25 mouse cellular contexts compared by ENCODE assay signal in the genomic region with DNA sequence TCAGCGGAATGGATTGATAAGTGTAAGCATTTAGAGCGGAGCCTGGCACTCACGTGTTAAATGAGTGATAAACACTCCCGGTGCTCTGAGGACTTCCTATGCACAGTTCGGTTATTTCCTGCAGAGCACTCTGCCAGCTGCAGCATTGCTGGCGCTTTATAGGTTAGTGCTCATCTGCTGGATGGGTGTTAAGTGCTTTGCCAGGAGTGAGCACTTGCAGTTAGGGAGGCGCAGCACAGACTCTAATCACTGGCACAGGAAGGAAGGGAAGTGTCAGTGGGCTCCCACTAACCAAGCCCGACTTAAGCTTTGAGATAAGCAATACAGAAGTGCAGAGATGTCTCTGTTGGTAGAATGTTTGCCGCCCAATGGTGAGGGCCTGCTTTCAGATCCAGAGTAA. TPM values are rescaled to one million over a fixed set of nuclear protein-coding genes. Genes with fewer than 3 reads are reported as not detected.
DNase-seq lines count a peak whose midpoint lies in the region; ATAC-seq lines count a peak whose summit lies in the region.
"Had no signal": no experiment of that assay in that cellular context is flagged by ENCODE, and none has a peak within 500 bp of the region (broad histone marks: within the 10 kb centered on the region; RNA-seq: fewer than 3 reads in every experiment).

No protein-coding gene starts in this region.

- no peak overlapping the region for H3K27ac ChIP-seq in forebrain, embryonic 14.5 days (ENCODE audit: low read depth, low read length)
- no peak overlapping the region for H3K27ac ChIP-seq in forebrain, embryonic 11.5 days (ENCODE audit: low read depth, low read length)
- H3K27ac ChIP-seq in hindbrain, embryonic 16.5 days (ENCODE audit: low read depth, low read length), result no peak overlapping the region
- no peak overlapping the region for H3K27ac ChIP-seq in hindbrain, embryonic 14.5 days
- H3K27ac ChIP-seq: forebrain, embryonic 12.5 days; midbrain, embryonic 10.5 days; neural tube, embryonic 12.5 days had no signal

- H3K4me3 ChIP-seq in forebrain, embryonic 14.5 days (ENCODE audit: low read depth, low read length), result no peak overlapping the region
- H3K4me3 ChIP-seq in forebrain, embryonic 11.5 days (ENCODE audit: low read depth, low read length), result no peak overlapping the region
- H3K4me3 ChIP-seq in hindbrain, embryonic 16.5 days (ENCODE audit: low read length), result no peak overlapping the region
- H3K4me3 ChIP-seq in hindbrain, embryonic 14.5 days (replicated peaks; ENCODE audit: low read length), result no peak overlapping the region
- H3K4me3 ChIP-seq: forebrain, embryonic 12.5 days; midbrain, embryonic 10.5 days; neural tube, embryonic 12.5 days had no signal

- H3K36me3 ChIP-seq in forebrain, embryonic 14.5 days (ENCODE audit: control insufficient read depth, insufficient read depth, low read length), result no peaks in the 10 kb centered on the region
- no peaks in the 10 kb centered on the region for H3K36me3 ChIP-seq in forebrain, embryonic 11.5 days (ENCODE audit: control insufficient read depth, insufficient read depth, low read length)
- no peaks in the 10 kb centered on the region for H3K36me3 ChIP-seq in hindbrain, embryonic 16.5 days (ENCODE audit: control insufficient read depth, insufficient read depth, low read length)
- H3K36me3 ChIP-seq in hindbrain, embryonic 14.5 days (replicated peaks; ENCODE audit: control insufficient read depth, insufficient read depth), result no peaks in the 10 kb centered on the region
- H3K36me3 ChIP-seq: forebrain, embryonic 12.5 days; midbrain, embryonic 10.5 days; neural tube, embryonic 12.5 days had no signal

- DNase-seq in forebrain, embryonic 14.5 days (ENCODE audit: low spot score), result peak; percentile 24
- no peak for DNase-seq in forebrain, embryonic 11.5 days (ENCODE audit: low spot score)
- no peak for DNase-seq in hindbrain, embryonic 14.5 days (ENCODE audit: low spot score)
- peak; percentile 7 for DNase-seq in thymus, postnatal 0 days (ENCODE audit: low spot score)
- no peak for DNase-seq in thymus, postnatal 10 days (ENCODE audit: low spot score in 2 of 2)
- no peak for DNase-seq in c-Kit-positive CD71-positive TER-119-positive erythroid progenitor cells, embryonic 14.5 days (ENCODE audit: low spot score)
- DNase-seq in right cerebral cortex, postnatal 4 days, result no peak
- DNase-seq: adrenal gland, postnatal 14 days; cerebellum, adult 18-20 months; cerebellum, postnatal 36 days; gastrocnemius, postnatal 36 days; kidney, postnatal 36 days; lung, adult 18-20 months; spleen, adult 18-20 months had no signal

- H3K4me1 ChIP-seq in forebrain, embryonic 14.5 days (ENCODE audit: control insufficient read depth, insufficient read depth, low read length), result no peaks in the 10 kb centered on the region
- no peaks in the 10 kb centered on the region for H3K4me1 ChIP-seq in forebrain, embryonic 11.5 days (replicated peaks; ENCODE audit: control insufficient read depth, insufficient read depth, low read length)
- no peaks in the 10 kb centered on the region for H3K4me1 ChIP-seq in hindbrain, embryonic 16.5 days (ENCODE audit: control insufficient read depth, insufficient read depth, low read depth, low read length)
- no peaks in the 10 kb centered on the region for H3K4me1 ChIP-seq in hindbrain, embryonic 14.5 days (replicated peaks; ENCODE audit: control insufficient read depth, insufficient read depth, low read length)
- H3K4me1 ChIP-seq: forebrain, embryonic 12.5 days; midbrain, embryonic 10.5 days; neural tube, embryonic 12.5 days had no signal

- 0 out of 2 replicates have a peak, but pooled peaks cover 3% of the 10 kb centered on the region for H3K9me3 ChIP-seq in forebrain, embryonic 14.5 days (replicated peaks; ENCODE audit: control insufficient read depth, low read length)
- no peaks in the 10 kb centered on the region; the same call in 1 of the 2 replicates for H3K9me3 ChIP-seq in forebrain, embryonic 11.5 days (ENCODE audit: control insufficient read depth, low read length)
- H3K9me3 ChIP-seq in hindbrain, embryonic 16.5 days (ENCODE audit: control insufficient read depth, low read length), result peaks cover 2% of the 10 kb centered on the region; the same call in 1 of the 2 replicates
- H3K9me3 ChIP-seq in hindbrain, embryonic 14.5 days (ENCODE audit: control insufficient read depth, low read length), result no peaks in the 10 kb centered on the region
- H3K9me3 ChIP-seq: midbrain, embryonic 10.5 days; neural tube, embryonic 12.5 days had no signal

- no peak overlapping the region for H3K4me2 ChIP-seq in forebrain, embryonic 14.5 days (ENCODE audit: low read length)
- no peak overlapping the region for H3K4me2 ChIP-seq in forebrain, embryonic 11.5 days (ENCODE audit: low read depth, low read length, severe bottlenecking)
- H3K4me2 ChIP-seq in hindbrain, embryonic 16.5 days (ENCODE audit: low read length), result no peak overlapping the region
- H3K4me2 ChIP-seq in hindbrain, embryonic 14.5 days (replicated peaks), result no peak overlapping the region
- H3K4me2 ChIP-seq: forebrain, embryonic 12.5 days; liver, embryonic 11.5 days; neural tube, embryonic 12.5 days had no signal

- ATAC-seq in forebrain, embryonic 14.5 days, result no peak
- no peak for ATAC-seq in forebrain, embryonic 11.5 days (replicated peaks; ENCODE audit: low FRiP score)
- peak; percentile 30; the same call in 1 of the 2 replicates for ATAC-seq in hindbrain, embryonic 16.5 days
- no peak for ATAC-seq in hindbrain, embryonic 14.5 days (ENCODE audit: low FRiP score)
- ATAC-seq: CD4-positive, CD25-positive, alpha-beta regulatory T cell, adult 4 months had no signal

- no peaks in the 10 kb centered on the region for H3K27me3 ChIP-seq in forebrain, embryonic 14.5 days (replicated peaks; ENCODE audit: control insufficient read depth, insufficient read depth, low read length)
- H3K27me3 ChIP-seq in forebrain, embryonic 11.5 days (ENCODE audit: control insufficient read depth, insufficient read depth, low read length), result no peaks in the 10 kb centered on the region
- no peaks in the 10 kb centered on the region for H3K27me3 ChIP-seq in hindbrain, embryonic 16.5 days (replicated peaks; ENCODE audit: control insufficient read depth, insufficient read depth, low read length)
- no peaks in the 10 kb centered on the region for H3K27me3 ChIP-seq in hindbrain, embryonic 14.5 days (ENCODE audit: control insufficient read depth, insufficient read depth, low read length)
- H3K27me3 ChIP-seq: forebrain, embryonic 12.5 days; neural tube, embryonic 12.5 days had no signal

- no peak overlapping the region for H3K9ac ChIP-seq in forebrain, embryonic 14.5 days (ENCODE audit: low read length)
- H3K9ac ChIP-seq in forebrain, embryonic 11.5 days (ENCODE audit: low read length), result no peak overlapping the region
- H3K9ac ChIP-seq in hindbrain, embryonic 16.5 days (ENCODE audit: low read depth, low read length), result no peak overlapping the region
- no peak overlapping the region for H3K9ac ChIP-seq in hindbrain, embryonic 14.5 days
- H3K9ac ChIP-seq: forebrain, embryonic 12.5 days; neural tube, embryonic 12.5 days had no signal

- 79% methylated on average over 9 of the region's 9 CpGs for WGBS in forebrain, embryonic 14.5 days
- WGBS in forebrain, embryonic 11.5 days, result 87% methylated on average over 9 of the region's 9 CpGs
- WGBS in hindbrain, embryonic 16.5 days, result 71% methylated on average over 9 of the region's 9 CpGs
- WGBS in hindbrain, embryonic 14.5 days, result 78% methylated on average over 9 of the region's 9 CpGs

RNA-seq across cellular contexts. Expression of a gene that starts 18.5 kb away (rescaled TPM):
- polyA plus RNA-seq in forebrain, embryonic 14.5 days (2014; fragmentation: Nextera tagmentation; extraction: Ambion mirVana), result 23.9 and 28.6 TPM in 2 replicates
- 8.5 and 11.2 TPM in 2 replicates for polyA plus RNA-seq in forebrain, embryonic 11.5 days (2014; fragmentation: Nextera tagmentation; extraction: Ambion mirVana)
- 7.1 and 7.4 TPM in 2 replicates for polyA plus RNA-seq in hindbrain, embryonic 16.5 days (2015; fragmentation: Nextera tagmentation; extraction: Ambion mirVana)
- 11.5 and 13.4 TPM in 2 replicates for polyA plus RNA-seq in hindbrain, embryonic 14.5 days (2014; fragmentation: Nextera tagmentation; extraction: Ambion mirVana)
- 2.7 and 3.3 TPM in 2 replicates for polyA plus RNA-seq in thymus, postnatal 0 days (2015; fragmentation: Nextera tagmentation; extraction: Ambion mirVana)
- polyA plus RNA-seq: CD4-positive, CD25-positive, alpha-beta regulatory T cell, adult 4 months had no signal

RNA-seq across cellular contexts. Expression of a gene that starts 57.6 kb away (rescaled TPM):
- not detected in 2 replicates for polyA plus RNA-seq in forebrain, embryonic 14.5 days (2014; fragmentation: Nextera tagmentation; extraction: Ambion mirVana)
- polyA plus RNA-seq in forebrain, embryonic 11.5 days (2014; fragmentation: Nextera tagmentation; extraction: Ambion mirVana), result not detected in 2 replicates
- not detected in 2 replicates for polyA plus RNA-seq in hindbrain, embryonic 16.5 days (2015; fragmentation: Nextera tagmentation; extraction: Ambion mirVana)
- not detected in 2 replicates for polyA plus RNA-seq in hindbrain, embryonic 14.5 days (2014; fragmentation: Nextera tagmentation; extraction: Ambion mirVana)
- not detected in 2 replicates for polyA plus RNA-seq in thymus, postnatal 0 days (2015; fragmentation: Nextera tagmentation; extraction: Ambion mirVana)
- polyA plus RNA-seq: CD4-positive, CD25-positive, alpha-beta regulatory T cell, adult 4 months; forebrain, embryonic 12.5 days; hindbrain, embryonic 11.5 days; intestine, embryonic 14.5 days; kidney, embryonic 14.5 days; limb, embryonic 11.5 days; liver, embryonic 11.5 days; midbrain, embryonic 10.5 days; neural tube, embryonic 12.5 days; stomach, embryonic 14.5 days had no signal

Comparison
In these comparisons a context has a peak if more than half of its experiments do, and no peak if none do; other contexts are left out.
1. DNase-seq: peak in forebrain, embryonic 14.5 days (single experiment) and thymus, postnatal 0 days (single experiment); none in forebrain, embryonic 11.5 days (single experiment), hindbrain, embryonic 14.5 days (single experiment), thymus, postnatal 10 days (0 of 2), c-Kit-positive CD71-positive TER-119-positive erythroid progenitor cells, embryonic 14.5 days (single experiment) and right cerebral cortex, postnatal 4 days (single experiment).